Mouse (Mus musculus): ENCODE data around the gene Cntnap1.
A peak's percentile ranks its signal among the peaks of the same experiment; 100 is the strongest.

DNA sequence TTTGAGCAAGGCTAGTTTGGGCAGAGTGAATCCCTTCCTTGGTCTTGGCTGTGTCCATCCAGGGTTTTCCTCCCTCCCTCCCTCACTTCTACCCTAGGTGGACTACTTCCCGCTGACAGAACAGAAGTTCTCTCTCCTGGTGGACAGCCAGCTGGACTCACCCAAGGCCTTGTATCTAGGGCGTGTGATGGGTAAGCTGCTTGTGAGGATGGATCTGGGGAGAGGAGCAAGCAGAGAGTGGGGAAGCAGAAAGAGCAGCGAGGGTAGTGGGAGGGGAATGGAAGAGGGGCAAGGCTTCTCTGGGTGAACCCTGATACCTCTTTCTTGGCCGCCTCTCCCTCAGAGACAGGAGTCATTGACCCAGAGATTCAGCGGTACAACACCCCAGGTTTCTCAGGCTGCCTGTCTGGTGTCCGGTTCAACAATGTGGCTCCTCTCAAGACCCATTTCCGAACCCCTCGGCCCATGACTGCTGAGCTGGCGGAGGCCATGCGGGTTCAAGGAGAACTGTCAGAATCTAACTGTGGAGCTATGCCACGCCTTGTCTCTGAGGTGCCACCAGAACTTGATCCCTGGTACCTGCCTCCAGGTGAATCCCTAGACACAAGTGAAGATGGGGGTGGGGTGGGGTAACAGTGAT lies 18.0 kb downstream of the Cntnap1 start:
- TF ChIP-seq CTCF (IDR thresholded peaks at IDR 0.05; ENCODE audit: borderline replicate concordance, insufficient read depth, low read depth, low read length): no peak
- TF ChIP-seq POLR2A (IDR thresholded peaks at IDR 0.05; ENCODE audit: borderline replicate concordance, insufficient read depth, low read length): peak; percentile 51; the same call in 1 of the 2 replicates

Measured in cerebellum, adult 2 months (tissue).